ENCODE assay signal across 12 mouse cellular contexts in the genomic region with DNA sequence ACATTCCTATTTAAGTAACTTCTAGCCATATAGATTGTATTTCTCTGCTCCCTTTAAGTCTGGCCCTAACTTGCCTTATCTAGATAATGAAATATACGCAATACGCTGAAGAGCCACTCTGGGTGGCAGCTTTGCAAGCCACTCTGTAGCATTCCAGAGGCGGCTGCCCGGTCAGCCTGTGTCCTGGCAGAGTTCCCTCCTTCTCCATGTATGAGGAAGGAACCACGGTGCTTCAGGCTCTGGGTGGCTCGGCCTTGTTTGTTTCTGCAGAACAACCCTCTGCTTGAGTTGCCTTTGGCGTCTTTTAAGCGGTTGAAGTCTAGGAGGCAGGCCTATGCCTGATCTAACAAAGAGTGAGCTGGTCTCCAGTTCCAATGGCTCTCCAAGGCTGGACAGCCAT. TPM values are rescaled to one million over a fixed set of nuclear protein-coding genes. Genes with fewer than 3 reads are reported as not detected.
DNase-seq lines count a peak whose midpoint lies in the region; ATAC-seq and TF ChIP-seq lines count a peak whose summit lies in the region.
"Had no signal": no experiment of that assay in that cellular context is flagged by ENCODE, and none has a peak within 500 bp of the region (broad histone marks: within the 10 kb centered on the region; RNA-seq: fewer than 3 reads in every experiment).

No protein-coding gene starts in this region.

- 37% methylated on average over 8 of the region's 8 CpGs for WGBS in heart, postnatal 0 days
- WGBS in hindbrain, embryonic 13.5 days = 66% methylated on average over 8 of the region's 8 CpGs
- 58% methylated on average over 8 of the region's 8 CpGs for WGBS in liver, embryonic 12.5 days (ENCODE audit: insufficient replicate concordance)

- H3K4me3 ChIP-seq in heart, postnatal 0 days (ENCODE audit: low read depth, low read length) = no peak overlapping the region
- no peak overlapping the region for H3K4me3 ChIP-seq in hindbrain, embryonic 13.5 days
- no peak overlapping the region for H3K4me3 ChIP-seq in liver, embryonic 12.5 days
- H3K4me3 ChIP-seq: erythroblast, embryonic 14.5 days; hindbrain, embryonic 10.5 days had no signal

- DNase-seq in heart, postnatal 0 days (ENCODE audit: low spot score) = peak; percentile 46
- DNase-seq in heart, postnatal 36 days = no peak
- DNase-seq in fat pad, adult 2 months (ENCODE audit: extremely low read depth, low read depth, low spot score) = peak; percentile 90
- DNase-seq in kidney, postnatal 36 days = peak; percentile 42 to 43
- peak; percentile 91 for DNase-seq in lung, postnatal 36 days
- DNase-seq: left cerebral cortex, postnatal 4 days had no signal

- no peak for TF ChIP-seq CTCF in heart, postnatal 0 days (IDR thresholded peaks at IDR 0.05; ENCODE audit: low read depth)

- H3K9me3 ChIP-seq in heart, postnatal 0 days (replicated peaks; ENCODE audit: control insufficient read depth, low read length) = no peaks in the 10 kb centered on the region
- H3K9me3 ChIP-seq in hindbrain, embryonic 13.5 days = no peaks in the 10 kb centered on the region
- H3K9me3 ChIP-seq in liver, embryonic 12.5 days (replicated peaks) = no peaks in the 10 kb centered on the region
- H3K9me3 ChIP-seq: hindbrain, embryonic 10.5 days had no signal

- intact Hi-C loops in heart, postnatal 36 days (cut with DNase I) = no loop called here

- no peak; the same call in 1 of the 2 replicates for ATAC-seq in heart, postnatal 0 days (ENCODE audit: insufficient read depth, low read depth)
- no peak for ATAC-seq in hindbrain, embryonic 13.5 days (ENCODE audit: low FRiP score)
- ATAC-seq in liver, embryonic 12.5 days = no peak
- ATAC-seq: CD4-positive, CD25-positive, alpha-beta regulatory T cell, adult 4 months; midbrain, embryonic 16.5 days had no signal

- H3K4me1 ChIP-seq in heart, postnatal 0 days (ENCODE audit: control insufficient read depth, insufficient read depth) = peaks cover 19% of the 10 kb centered on the region
- H3K4me1 ChIP-seq in hindbrain, embryonic 13.5 days (replicated peaks) = peaks cover 56% of the 10 kb centered on the region
- peaks cover 5% of the 10 kb centered on the region for H3K4me1 ChIP-seq in liver, embryonic 12.5 days

- no peak overlapping the region for H3K27ac ChIP-seq in heart, postnatal 0 days (ENCODE audit: low read depth)
- H3K27ac ChIP-seq in hindbrain, embryonic 13.5 days = no peak overlapping the region; the same call in 1 of the 2 replicates
- H3K27ac ChIP-seq in liver, embryonic 12.5 days = no peak overlapping the region
- H3K27ac ChIP-seq: hindbrain, embryonic 10.5 days had no signal

- no peak overlapping the region for H3K9ac ChIP-seq in heart, postnatal 0 days (replicated peaks; ENCODE audit: low read depth, low read length)
- no peak overlapping the region for H3K9ac ChIP-seq in hindbrain, embryonic 13.5 days
- no peak overlapping the region for H3K9ac ChIP-seq in liver, embryonic 12.5 days

- peaks cover 42% of the 10 kb centered on the region for H3K27me3 ChIP-seq in heart, postnatal 0 days (ENCODE audit: control insufficient read depth, insufficient read depth, low read length)
- H3K27me3 ChIP-seq in hindbrain, embryonic 13.5 days = 0 out of 2 replicates have a peak, but pooled peaks cover 3% of the 10 kb centered on the region
- peaks cover 73% of the 10 kb centered on the region for H3K27me3 ChIP-seq in liver, embryonic 12.5 days (replicated peaks)

- no peak for TF ChIP-seq EP300 in heart, postnatal 0 days (IDR thresholded peaks at IDR 0.05; ENCODE audit: low read depth)

- H3K36me3 ChIP-seq in heart, postnatal 0 days (replicated peaks; ENCODE audit: control insufficient read depth, insufficient read depth, low read length) = no peaks in the 10 kb centered on the region
- no peaks in the 10 kb centered on the region for H3K36me3 ChIP-seq in hindbrain, embryonic 13.5 days
- no peaks in the 10 kb centered on the region for H3K36me3 ChIP-seq in liver, embryonic 12.5 days
- H3K36me3 ChIP-seq: hindbrain, embryonic 10.5 days had no signal

- no peak overlapping the region for H3K4me2 ChIP-seq in heart, postnatal 0 days (ENCODE audit: low read depth, low read length)
- H3K4me2 ChIP-seq in hindbrain, embryonic 13.5 days = no peak overlapping the region
- no peak overlapping the region for H3K4me2 ChIP-seq in liver, embryonic 12.5 days

RNA-seq across cellular contexts. Expression of a gene that starts 13.4 kb away (rescaled TPM):
- total RNA-seq in heart, postnatal 0 days (2014; rRNA removed; ENCODE audit: low replicate concordance) = 32.1 and 37.9 TPM in 2 replicates
- 12.6 and 14.3 TPM in 2 replicates for polyA plus RNA-seq in heart, postnatal 0 days (2015; fragmentation: Nextera tagmentation; extraction: Ambion mirVana)
- total RNA-seq in heart, postnatal 36 days (2021) = 10 to 100 TPM; 89.5 to 92.1 TPM
- 64.6 and 83.6 TPM in 2 replicates for polyA plus RNA-seq in hindbrain, embryonic 13.5 days (2015; fragmentation: Nextera tagmentation; extraction: Ambion mirVana)
- polyA plus RNA-seq in liver, embryonic 12.5 days (2016; fragmentation: Nextera tagmentation; extraction: Ambion mirVana) = 6.2 and 6.9 TPM in 2 replicates

RNA-seq across cellular contexts. Expression of a gene that starts 54.8 kb away (rescaled TPM):
- total RNA-seq in heart, postnatal 0 days (2014; rRNA removed; ENCODE audit: low replicate concordance) = 31.8 and 35.9 TPM in 2 replicates
- polyA plus RNA-seq in heart, postnatal 0 days (2015; fragmentation: Nextera tagmentation; extraction: Ambion mirVana) = 46.3 and 53.6 TPM in 2 replicates
- 10 to 100 TPM; 29.9 to 33.3 TPM for total RNA-seq in heart, postnatal 36 days (2021)
- polyA plus RNA-seq in hindbrain, embryonic 13.5 days (2015; fragmentation: Nextera tagmentation; extraction: Ambion mirVana) = 85.3 and 85.4 TPM in 2 replicates
- 10.0 and 10.1 TPM in 2 replicates for polyA plus RNA-seq in liver, embryonic 12.5 days (2016; fragmentation: Nextera tagmentation; extraction: Ambion mirVana)

Comparison
In these comparisons a context has a peak if more than half of its experiments do, and no peak if none do; other contexts are left out.
1. DNase-seq: peak in heart, postnatal 0 days (single experiment), fat pad, adult 2 months (single experiment), kidney, postnatal 36 days (2 of 2) and lung, postnatal 36 days (single experiment); none in heart, postnatal 36 days (0 of 2).